Mouse (Mus musculus): ENCODE results near the gene Dusp1. TPM values are rescaled to one million over a fixed set of nuclear protein-coding genes. Genes with fewer than 3 reads are reported as not detected.

Dusp1 gene
- polyA plus RNA-seq, 1 experiment from 2014 or later, result 29.6 TPM

DNA sequence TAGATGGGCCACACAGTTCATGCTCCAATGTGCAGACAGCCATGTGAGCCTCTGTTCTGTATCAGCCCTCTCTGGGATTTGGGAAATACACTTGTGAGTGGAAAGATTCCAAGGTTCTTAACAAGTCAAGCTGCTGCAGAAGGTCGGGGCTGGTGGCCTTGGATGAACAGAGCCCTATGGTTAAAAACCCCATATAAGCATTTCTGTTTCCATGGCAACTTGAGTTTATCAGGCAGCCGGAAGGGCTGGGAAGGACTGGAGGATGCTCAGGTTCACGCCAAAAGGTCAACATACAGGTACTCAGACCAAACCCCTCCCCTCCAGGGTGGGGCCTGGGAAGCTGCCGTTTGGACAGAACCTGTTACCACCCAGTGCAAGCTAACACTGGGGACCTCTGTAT lies 97.9 kb downstream of the Dusp1 start:
- Histone ChIP-seq H3K9ac (no peak overlapping the region), H3K27ac (replicated peaks) (no peak overlapping the region), H3K9me3 (replicated peaks) (no peaks in the 10 kb centered on the region), H3K4me2 (no peak overlapping the region), H3K4me3 (replicated peaks) (no peak overlapping the region), H3K27me3 (no peaks in the 10 kb centered on the region), H3K4me1 (replicated peaks) (peaks cover 6% of the 10 kb centered on the region; the same call in 1 of the 2 replicates), H3K36me3 (replicated peaks) (no peaks in the 10 kb centered on the region)
- 34% methylated on average over 4 of the region's 4 CpGs for WGBS (ENCODE audit: insufficient replicate concordance)
- no peak for ATAC-seq (ENCODE audit: insufficient read depth)

DNA sequence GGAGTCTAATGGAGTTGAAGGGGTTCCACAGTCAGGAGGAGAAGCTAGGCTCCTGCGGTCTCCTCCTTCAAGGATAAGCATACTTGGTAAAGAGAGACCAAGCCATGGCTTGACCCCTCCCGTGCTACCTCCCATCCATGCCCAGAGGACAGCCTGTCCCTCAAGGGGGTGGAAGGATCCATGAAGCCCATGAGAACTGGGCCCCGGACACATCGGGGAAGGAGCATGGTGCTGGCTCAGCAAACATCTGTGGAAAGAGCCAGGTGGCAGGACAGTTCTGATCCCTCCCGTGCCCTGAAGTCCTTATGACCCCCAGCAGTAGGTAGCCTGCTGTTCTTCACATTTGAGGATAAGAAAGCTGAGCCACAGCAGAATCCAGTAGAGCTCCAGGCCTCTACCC lies 98.5 kb downstream of the Dusp1 start:
- H3K4me2 ChIP-seq, result no peak overlapping the region
- no peaks in the 10 kb centered on the region for H3K9me3 ChIP-seq (replicated peaks)
- no peaks in the 10 kb centered on the region for H3K36me3 ChIP-seq (replicated peaks)
- H3K9ac ChIP-seq, result no peak overlapping the region
- no peak overlapping the region for H3K27ac ChIP-seq (replicated peaks)
- ATAC-seq (ENCODE audit: insufficient read depth), result no peak
- WGBS (ENCODE audit: insufficient replicate concordance), result 74% methylated on average over 5 of the region's 5 CpGs
- H3K27me3 ChIP-seq, result no peaks in the 10 kb centered on the region
- H3K4me1 ChIP-seq (replicated peaks), result peaks cover 6% of the 10 kb centered on the region; the same call in 1 of the 2 replicates
- H3K4me3 ChIP-seq (replicated peaks), result no peak overlapping the region

DNA sequence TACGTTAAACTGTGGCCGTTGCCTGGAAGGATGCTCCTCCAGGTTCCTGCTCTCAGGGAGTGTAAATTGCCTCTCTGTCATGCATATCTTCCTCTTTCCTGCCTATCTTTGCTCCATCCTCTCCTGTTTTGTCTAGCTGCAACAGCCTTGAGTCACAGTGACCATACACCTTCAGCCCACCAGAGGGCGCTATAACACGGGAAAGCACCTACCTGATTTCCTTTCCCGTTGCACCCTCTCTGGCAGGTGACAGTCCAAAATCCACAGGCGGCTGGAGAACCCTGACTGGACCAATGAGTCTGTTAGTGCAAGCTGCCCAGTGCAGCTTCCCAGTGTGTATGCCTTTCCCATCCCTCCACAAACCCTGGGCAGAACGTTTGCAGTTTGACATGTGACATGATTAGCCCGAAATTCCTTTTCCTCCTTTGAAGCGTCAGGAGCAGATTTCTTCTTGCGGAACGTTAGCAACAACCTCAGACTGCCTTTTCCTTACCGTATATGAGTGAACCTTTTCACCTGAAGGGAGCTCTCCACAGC lies 99.2 kb downstream of the Dusp1 start:
- H3K9me3 ChIP-seq (replicated peaks), result no peaks in the 10 kb centered on the region
- H3K27me3 ChIP-seq, result no peaks in the 10 kb centered on the region
- no peak overlapping the region for H3K4me3 ChIP-seq (replicated peaks)
- no peak overlapping the region for H3K27ac ChIP-seq (replicated peaks)
- 21% methylated on average over 12 of the region's 12 CpGs for whole genome bisulfite sequencing (ENCODE audit: insufficient replicate concordance)
- H3K4me1 ChIP-seq (replicated peaks), result peaks cover 6% of the 10 kb centered on the region; the same call in 1 of the 2 replicates
- no peaks in the 10 kb centered on the region for H3K36me3 ChIP-seq (replicated peaks)
- no peak overlapping the region for H3K4me2 ChIP-seq
- no peak overlapping the region for H3K9ac ChIP-seq
- no peak for ATAC-seq (ENCODE audit: insufficient read depth)

DNA sequence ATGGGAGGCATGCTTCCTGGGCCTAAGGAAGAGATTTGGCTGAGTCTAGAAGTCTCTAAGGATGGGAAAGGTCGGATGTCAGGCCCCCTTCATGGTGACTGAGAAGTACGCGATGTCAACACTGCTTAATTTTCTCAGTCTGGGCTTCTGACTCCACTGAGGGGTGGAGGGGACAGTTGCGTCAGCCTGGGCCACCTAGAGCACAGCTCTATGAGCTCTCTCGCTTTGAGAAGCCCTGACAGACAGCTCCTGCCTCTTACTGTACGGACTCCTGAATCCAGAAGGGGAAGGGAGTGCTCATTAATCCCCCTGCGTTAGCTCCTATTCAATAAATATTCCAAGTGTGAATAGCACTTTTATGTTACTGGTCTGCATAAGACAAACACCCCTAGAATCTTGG lies 103.9 kb downstream of the Dusp1 start:
- Histone ChIP-seq H3K4me1 (replicated peaks) (no peaks in the 10 kb centered on the region), H3K36me3 (replicated peaks) (no peaks in the 10 kb centered on the region), H3K27me3 (peaks cover under 1% of the 10 kb centered on the region; the same call in 1 of the 2 replicates), H3K27ac (replicated peaks) (no peak overlapping the region), H3K4me2 (no peak overlapping the region; the same call in 1 of the 2 replicates), H3K9ac (no peak overlapping the region), H3K9me3 (replicated peaks) (no peaks in the 10 kb centered on the region), H3K4me3 (replicated peaks) (no peak overlapping the region)
- WGBS (ENCODE audit: insufficient replicate concordance), result 51% methylated on average over 7 of the region's 7 CpGs
- no peak for ATAC-seq (ENCODE audit: insufficient read depth)

DNA sequence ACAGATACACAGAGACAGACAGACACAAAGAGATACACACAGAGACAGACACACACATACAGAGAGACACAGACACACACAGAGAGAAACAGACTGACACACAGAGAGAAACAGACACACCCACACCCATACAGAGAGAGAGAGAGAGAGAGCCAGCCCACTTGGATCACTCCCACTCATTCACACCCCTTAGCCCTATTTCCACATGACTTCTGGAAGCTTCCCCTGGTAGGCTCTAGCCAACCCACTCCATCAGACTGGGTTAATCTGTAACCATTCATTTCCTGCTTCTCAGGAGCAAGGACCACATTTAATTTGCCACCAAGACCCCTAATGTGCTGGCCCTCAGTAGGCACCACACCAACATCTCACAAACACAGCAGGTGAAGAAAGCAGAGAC lies 104.4 kb downstream of the Dusp1 start:
- no peaks in the 10 kb centered on the region for H3K36me3 ChIP-seq (replicated peaks)
- no peak overlapping the region for H3K4me2 ChIP-seq
- no peaks in the 10 kb centered on the region for H3K9me3 ChIP-seq (replicated peaks)
- no peak overlapping the region for H3K27ac ChIP-seq (replicated peaks)
- H3K4me1 ChIP-seq (replicated peaks), result no peaks in the 10 kb centered on the region
- no peak overlapping the region for H3K4me3 ChIP-seq (replicated peaks)
- H3K27me3 ChIP-seq, result peaks cover 4% of the 10 kb centered on the region; the same call in 1 of the 2 replicates
- no peak overlapping the region for H3K9ac ChIP-seq
- ATAC-seq (ENCODE audit: insufficient read depth), result peak; percentile 52; the same call in 1 of the 2 replicates

Small RNA genes within 50 kb of the gene (microRNA-seq; reads per million reads assigned to microRNA genes)
- not detected for gene Gm22420

Other genes with a start within 250 kb of the Dusp1 start
- gene Neurl1b, start 147.3 kb downstream of the Dusp1 start, polyA plus RNA-seq (2015; fragmentation: Nextera tagmentation; extraction: Ambion mirVana), result 0.03 and 0.05 TPM in 2 replicates
- gene Ergic1, start 639 bp downstream of the Dusp1 start, polyA plus RNA-seq (2015; fragmentation: Nextera tagmentation; extraction: Ambion mirVana), result 33.8 and 35.7 TPM in 2 replicates
- gene Atp6v0e, start 101.1 kb upstream of the Dusp1 start, polyA plus RNA-seq (2015; fragmentation: Nextera tagmentation; extraction: Ambion mirVana), result 141 and 154 TPM in 2 replicates
- 4.2 and 4.7 TPM in 2 replicates for gene Crebrf, start 153.5 kb upstream of the Dusp1 start, polyA plus RNA-seq (2015; fragmentation: Nextera tagmentation; extraction: Ambion mirVana)
- 21.0 and 22.8 TPM in 2 replicates for gene Bnip1, start 218.9 kb upstream of the Dusp1 start, polyA plus RNA-seq (2015; fragmentation: Nextera tagmentation; extraction: Ambion mirVana)